Mouse (Mus musculus): ENCODE results near the gene Pitpna.

- TF ChIP-seq CTCF (IDR thresholded peaks at IDR 0.05; ENCODE audit: extremely low read depth, insufficient read depth, low read length) (no peak), POLR2A (IDR thresholded peaks at IDR 0.05; ENCODE audit: extremely low read depth, insufficient read depth, low read length) (no peak)
These were observed 59.8 kb downstream of the Pitpna start for GRCm38 (mm10) chr11:75647681-75648211.

All from cortical plate, adult 2 months (tissue).